Mouse (Mus musculus) thymus, postnatal 10 days (tissue): Measurements from ENCODE around the gene AF067061.
A peak's percentile ranks its signal among the peaks of the same experiment; 100 is the strongest.
"Not testable (repeated sequence)": the region's sequence is repeated elsewhere in the genome, so short reads cannot be mapped to it uniquely, and the experiment has no call there.

Source experiments
- DNase-seq, 2 experiments: peaks; one replicate each; pipeline ENCODE4 v3.0.0; 2021; ENCODE audit warnings: low spot score in 2 of 2

AF067061 gene

DNA sequence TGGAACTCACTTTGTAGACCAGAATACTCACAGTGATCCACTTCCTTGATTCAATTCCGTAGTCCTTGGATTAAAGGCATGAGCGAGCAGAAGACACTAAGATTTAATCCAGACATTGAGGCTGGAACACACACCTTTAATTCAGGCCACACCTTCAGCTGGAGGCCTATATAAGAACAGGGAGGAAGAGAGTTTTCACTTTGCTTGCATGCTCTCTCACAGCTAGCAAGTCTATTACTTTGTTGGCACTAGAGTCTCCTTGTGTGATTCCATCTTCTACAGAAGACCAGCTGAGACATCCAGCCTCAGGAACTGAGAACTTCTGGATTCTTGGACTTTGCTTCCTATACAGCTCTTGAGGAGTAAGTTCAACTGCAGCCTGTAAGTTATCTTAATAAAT lies at the start of gene AF067061:
Gene AF067061, plus strand, starts transcription at position 245 of the 400 bp plus-strand sequence.
- DNase-seq, result not testable (repeated sequence)

DNA sequence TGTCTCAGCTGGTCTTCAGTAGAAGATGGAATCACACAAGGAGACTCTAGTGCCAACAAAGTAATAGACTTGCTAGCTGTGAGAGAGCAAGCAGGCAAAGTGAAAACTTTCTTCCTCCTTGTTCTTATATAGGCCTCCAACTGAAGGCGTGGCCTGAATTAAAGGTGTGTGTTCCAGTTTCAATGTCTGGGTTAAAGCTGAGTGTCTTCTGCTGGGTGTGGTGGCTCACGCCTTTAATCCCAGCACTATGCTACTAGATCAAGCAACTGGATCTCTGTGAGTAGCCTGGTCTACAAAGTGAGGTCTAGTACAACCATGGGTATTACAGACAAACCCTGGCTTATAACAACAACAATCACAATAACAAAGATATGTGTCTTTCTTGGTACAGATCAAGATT lies 47.1 kb upstream of the AF067061 start, which contains the start of gene Gm21762:
Gene Gm21762, minus strand, starts transcription at position 101 of the 400 bp plus-strand sequence.
- DNase-seq, result not testable (repeated sequence)

DNA sequence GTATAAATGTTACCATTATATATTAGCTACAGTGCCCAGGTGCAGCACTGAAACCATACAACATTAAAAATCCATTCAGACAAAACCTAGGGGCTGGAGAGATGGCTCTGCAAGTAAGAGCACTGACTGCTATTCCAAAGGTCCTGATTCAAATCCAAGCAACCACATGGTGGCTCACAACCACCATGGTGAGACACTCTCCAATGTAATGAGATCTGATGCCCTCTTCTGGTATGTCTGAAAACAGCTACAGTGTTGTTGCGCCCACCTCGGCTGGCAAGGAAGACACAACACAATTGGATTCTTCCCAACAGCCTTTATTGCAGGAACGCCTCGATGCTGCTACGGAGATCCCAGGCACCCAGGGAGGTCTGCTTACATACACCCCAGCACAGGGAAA lies 42.0 kb upstream of the AF067061 start:
- DNase-seq, result not testable (repeated sequence)

DNA sequence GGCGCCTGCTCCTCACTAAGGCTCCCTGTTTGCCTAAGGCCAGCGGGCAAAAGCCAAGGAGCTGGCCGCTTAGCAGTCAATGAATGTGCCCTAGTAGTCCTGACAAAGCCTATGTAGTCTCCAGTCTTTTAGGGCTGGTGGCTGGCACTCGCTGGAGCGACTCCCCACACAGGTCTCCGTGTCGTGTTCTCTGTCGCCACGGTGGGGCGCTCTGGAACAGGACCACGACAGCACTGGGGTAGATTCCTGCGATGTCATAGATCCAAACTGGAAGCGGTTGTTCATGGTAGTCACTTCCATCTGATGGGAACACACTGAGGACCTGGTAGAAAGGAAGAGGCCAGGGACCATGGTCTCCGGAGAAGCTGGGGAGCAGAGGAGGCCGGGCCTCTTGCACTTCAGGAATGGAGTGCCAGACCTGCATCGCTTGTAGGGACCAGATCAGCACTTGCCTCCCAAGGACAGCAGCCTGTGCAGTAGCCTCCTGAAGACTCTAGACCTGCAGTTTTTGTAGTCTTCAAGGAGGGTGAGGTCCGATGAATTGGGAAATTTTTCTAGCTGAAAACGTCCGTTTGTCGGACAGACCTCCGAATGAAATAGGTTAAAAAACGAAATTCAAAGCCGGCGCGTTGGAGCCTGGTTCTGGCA lies 39.8 kb upstream of the AF067061 start:
- DNase-seq, result not testable (repeated sequence)

DNA sequence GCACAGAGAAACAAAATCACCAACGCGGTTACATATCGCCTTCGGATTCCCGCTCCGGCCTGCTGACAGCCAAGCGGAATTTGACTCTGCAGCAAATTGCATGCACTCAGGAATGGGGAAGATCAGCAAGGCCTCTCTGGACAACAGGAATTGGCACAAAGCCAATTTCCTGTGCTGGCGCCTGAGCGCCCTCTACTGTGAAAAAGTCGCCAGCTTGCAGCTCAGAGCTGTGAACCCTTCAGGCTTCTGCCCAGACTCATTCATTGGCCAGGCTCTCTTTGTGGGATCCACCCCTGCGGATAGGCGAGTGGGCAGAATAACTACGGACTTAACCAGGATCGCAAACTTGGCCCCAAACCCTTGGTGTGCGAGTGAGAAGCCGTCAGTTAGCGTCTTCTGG lies 31.1 kb upstream of the AF067061 start:
- not testable (repeated sequence) for DNase-seq

DNA sequence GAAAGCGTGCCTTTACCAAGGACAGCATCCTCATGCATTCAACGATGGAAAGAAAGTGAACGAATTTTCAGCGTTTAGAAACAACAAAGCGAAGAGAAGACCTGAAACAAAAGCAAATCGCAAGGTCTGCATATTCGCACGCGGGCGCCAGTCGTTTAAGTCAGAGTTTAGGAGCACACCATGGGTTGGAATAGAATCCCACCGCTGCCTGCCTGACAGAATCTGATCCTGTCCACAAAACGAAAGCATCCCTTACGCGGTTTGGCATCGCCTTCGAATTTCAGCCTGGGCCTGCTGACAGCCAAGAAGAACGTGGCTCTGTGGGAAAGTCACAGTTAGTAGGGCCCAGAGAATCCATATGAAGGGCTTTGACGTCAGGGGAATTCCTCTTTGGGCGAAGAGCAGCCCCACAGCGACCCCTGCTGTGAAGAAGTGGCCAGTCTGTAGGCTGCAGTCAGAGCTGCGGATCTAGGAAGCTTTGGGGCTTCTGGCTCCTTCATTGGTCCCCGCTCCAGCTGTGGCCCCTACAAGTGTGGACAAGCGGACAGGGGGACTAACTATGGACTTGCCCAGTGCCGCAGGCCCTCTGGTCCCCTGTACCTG lies 30.4 kb upstream of the AF067061 start:
- not testable (repeated sequence) for DNase-seq

DNA sequence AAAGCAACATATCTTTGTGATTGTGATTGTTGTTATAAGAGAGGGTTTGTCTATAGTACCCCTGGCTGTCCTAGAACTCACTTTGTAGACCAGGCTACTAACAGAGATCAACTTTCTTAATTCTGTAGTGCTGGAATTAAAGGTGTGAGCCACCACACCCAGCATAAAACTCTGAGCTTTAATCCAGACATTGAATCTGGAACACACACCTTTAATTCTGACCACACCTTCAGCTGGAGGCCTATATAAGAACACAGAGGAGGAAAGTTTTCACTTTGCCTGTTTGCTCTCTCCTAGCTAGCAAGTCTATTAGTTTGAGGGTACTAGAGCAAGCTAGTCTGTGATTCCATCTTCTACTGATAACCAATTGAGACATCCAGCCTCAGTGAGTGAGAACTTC lies 24.1 kb upstream of the AF067061 start, which contains the start of gene Gm21731:
Gene Gm21731, plus strand, starts transcription at position 301 of the 400 bp plus-strand sequence.
- not testable (repeated sequence) for DNase-seq

DNA sequence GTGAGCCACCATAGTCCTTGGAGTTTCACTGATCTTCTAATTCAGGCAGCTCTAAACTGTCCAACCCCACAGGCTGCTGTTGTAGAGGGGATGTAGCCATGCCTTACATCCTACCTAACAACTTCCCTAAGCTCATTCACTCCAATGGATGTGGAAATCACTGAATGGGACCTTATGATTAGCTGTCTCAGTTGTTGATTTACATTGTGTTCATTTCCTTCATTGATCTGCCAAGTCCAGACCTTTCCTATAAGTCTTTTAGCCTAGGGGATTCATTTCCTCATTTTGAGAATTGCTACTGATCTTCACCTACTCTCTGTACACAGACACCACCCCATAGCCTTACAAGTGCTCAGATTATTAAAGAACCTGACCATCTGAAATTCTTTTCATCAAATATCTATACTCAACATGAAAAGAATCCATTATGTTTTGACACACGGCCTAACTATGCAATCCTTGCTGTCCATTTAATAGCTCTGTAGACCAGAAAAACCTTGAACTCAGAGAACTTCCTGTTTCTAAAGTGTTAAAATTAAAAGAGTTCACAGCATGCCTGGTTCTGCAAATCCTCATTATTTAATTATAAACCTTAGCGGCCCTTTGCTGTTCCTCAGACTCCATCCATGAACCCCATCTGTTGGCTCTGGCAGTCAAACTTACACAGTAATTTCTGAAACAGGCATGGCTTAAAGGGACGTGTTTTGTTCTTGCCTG lies 11.5 kb upstream of the AF067061 start:
- DNase-seq, result not testable (repeated sequence)

DNA sequence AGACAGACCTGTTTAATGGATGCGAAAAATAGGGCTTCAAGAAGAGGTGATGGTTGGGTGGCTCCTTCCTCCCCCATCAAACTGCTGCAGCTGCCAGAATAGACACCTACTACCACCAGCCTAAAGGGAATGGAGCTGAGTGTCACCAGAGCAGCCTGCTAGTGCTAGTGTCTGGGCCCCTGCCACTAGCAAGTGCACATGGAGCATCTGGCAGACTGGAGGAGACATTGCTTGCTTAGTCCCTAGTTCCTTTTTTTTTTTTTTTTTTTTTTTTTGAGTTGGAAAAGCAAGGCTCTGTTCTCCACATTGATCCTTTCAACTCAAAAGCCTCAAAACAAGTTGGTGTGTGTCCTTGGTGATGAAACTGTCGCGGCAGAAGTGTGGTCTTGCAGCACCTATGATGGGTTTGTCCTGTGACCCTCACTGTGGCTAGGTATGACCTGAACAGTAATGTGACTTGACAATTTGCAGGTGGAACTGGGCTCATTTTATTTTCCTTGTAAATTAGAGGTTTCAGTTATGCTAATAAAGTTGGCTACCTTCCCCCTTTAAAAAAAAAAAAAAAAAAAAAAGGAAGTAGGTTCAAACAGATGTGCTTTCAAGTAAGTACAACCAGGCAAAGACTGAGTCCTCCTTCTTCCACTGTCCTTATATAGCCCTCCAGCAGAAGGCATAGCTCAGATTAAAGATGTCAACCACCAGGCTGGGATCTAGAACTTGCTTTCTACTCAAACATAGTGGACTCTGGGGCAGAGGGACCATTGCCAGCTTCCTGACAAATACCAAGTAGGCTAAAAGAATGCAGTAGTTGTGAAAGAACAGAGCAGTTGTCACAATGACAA lies 3.9 kb upstream of the AF067061 start:
- not testable (repeated sequence) for DNase-seq

DNA sequence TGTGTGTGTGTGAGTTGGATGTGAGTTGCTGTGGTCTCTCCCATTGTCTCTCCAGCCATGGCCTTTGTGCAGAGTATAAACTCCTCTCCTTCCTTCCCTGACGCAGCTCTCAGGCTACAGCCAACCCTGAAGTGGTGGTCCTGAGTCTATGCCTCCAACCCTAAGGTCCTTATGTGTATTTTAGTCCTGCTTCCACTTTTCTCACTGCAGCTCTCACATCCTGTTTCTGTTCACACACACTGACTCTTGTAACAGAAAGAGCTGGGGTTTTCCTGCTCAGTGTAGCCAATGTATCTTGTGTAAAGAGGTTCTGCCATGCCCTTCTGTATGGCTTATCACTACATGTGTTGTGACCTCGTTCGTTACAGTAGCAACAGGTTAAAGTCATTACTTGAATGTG lies 3.2 kb upstream of the AF067061 start:
- not testable (repeated sequence) for DNase-seq

DNA sequence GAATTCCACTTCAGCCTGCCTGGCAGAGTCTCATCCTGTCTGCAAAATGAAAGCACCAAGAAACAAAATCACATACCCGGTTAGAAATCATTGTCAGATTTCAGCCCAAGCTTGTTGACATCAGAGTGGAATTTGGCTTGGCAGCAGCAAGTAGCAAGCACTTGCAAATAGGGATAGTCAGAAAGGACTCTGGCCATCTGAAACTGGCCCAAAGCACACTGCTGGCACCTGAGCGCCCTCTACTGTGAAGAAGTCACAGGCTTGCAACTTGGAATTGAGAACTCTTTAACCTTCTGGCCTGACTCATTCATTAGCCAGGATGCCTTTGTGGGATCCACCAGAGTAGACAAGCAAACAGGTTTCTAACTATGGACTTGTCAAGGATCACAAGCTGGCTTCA lies 14.9 kb downstream of the AF067061 start:
- DNase-seq, result not testable (repeated sequence)

DNA sequence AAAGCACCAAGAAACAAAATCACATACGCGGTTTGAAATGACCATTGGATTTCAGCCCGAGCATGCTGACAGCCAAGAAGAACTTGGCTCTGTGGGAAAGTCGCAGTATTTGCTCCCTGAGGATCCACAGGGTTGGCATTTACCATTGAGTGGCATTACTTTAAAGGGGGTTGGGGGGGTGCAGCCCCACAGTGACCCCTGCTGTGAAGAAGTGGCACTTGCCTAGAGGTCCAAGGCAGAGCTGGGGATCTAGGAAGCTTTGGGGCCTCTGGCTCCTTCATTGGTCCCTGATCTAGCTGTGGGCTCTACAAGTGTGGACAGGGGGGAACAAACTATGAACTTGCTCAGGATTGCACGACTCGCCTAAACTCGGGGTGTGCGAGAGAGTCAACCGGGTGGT lies 15.9 kb downstream of the AF067061 start:
- DNase-seq, result no peak

DNA sequence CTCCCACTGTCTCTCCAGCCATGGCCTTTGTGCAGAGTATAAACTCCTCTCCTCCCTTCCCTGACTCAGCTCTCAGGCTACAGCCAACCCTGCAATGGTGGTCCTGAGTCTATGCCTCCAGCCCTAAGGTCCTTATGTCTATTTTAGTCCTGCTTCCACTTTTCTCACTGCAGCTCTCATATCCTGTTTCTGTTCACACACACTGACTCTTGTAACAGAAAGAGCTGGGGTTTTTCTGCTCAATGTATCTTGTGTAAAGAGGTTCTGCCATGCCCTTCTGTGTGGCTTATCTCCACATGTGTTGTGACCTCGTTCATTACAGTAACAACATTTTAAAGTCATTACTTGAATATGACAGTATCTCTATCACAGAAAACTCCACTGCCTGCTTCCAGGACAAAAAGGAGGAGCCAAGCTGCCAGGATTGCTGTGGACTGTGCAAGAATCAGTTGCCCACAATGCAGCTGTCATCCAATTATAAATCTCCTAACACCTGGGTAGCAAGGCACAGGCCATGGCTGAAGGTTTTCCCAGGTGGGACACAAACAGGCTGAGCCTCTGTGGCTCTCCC lies 36.5 kb downstream of the AF067061 start:
- DNase-seq, result no peak

DNA sequence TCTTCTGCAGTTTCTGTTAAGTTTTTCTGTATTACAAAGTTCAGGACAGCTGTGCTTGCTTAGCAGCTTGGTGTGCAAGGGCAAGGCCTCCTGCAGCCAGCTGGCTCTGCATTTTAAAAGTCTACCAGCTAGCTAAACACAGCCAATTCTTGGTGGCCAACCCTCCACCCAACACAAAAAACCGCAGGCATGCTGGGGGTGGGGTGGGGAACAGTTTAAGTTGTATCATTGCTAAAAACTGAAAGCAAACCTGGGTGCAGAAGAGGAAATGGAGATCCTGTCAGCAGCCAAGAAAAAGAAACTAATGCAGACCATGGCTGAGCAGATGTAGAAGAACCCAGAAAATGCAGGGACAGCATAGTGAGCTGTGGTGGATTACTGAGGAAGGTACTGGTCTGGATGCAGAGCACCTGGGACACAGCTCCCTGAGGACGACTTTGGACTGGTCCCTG lies 37.1 kb downstream of the AF067061 start, which contains the start of gene BC147527:
Gene BC147527, plus strand, starts transcription at position 402 of the 452 bp plus-strand sequence.
- peak; percentile 56 to 69 for DNase-seq

DNA sequence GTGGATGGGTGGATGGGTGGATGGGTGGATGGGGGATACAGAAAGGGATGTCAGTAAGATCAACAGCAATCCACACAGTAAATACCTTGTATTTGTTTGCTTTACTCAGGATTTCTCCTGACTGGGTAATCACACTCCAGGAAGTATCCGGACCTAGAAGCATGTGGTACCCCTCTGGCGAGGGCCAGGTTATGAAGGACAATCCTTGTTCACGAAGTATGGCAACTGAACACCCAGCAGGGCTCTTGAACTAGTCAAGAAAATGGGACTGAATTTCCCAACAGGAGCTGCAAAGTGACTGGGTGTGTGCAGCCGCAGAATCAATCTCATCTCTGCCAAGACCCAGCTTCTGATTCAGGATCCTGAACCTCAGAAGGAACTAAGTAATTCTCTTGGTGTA lies 37.9 kb downstream of the AF067061 start:
- no peak for DNase-seq

DNA sequence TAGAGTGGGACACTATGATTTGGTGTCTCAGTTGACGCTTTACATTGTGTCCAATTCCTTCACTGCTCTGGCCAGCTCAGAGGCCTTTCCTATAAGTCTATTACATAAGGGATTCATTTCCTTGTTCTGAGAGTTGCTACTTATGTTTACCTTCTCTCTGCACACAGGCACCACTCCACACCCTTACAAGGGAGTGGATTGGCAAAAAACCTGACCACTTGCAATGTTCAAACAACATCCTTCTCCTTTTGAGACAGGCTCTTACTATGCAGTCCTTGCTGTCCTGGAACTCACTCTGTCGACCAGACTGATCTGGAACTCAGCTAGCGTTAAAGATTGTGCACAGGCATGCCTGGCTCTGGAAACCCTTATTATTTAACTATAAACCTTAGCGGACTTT lies 47.8 kb downstream of the AF067061 start:
- DNase-seq, result no peak

DNA sequence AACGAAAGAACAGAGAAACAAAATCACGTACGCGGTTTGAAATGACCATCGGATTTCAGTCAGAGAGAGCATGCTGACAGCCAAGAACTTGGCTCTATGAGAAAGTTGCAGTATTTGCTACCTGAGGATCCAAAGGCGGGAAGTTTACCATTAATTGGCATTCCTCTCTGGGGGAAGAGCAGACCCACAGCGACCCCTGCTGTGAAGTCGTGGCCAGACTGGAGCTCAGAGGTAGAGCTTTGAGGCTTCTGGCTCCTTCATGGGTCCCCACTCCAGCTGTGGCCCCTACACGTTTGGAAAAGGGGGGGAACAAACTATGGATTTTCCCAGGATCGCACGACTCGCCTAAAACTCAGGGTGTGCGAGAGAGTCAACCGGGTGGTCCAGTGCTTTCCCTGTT lies 50.7 kb downstream of the AF067061 start:
- peak in 1 of 2 experiments; percentile 44 for DNase-seq
